Mouse (Mus musculus): ENCODE results near the gene Mien1. TPM values are rescaled to one million over a fixed set of nuclear protein-coding genes. Genes with fewer than 3 reads are reported as not detected.

Mien1 gene
- total RNA-seq, 2 experiments from 2014 or later, result 87.7 to 102 TPM

GRCm38 (mm10) chr11:98431743-98432502, 6.9 kb downstream of the Mien1 start:
- DNase-seq (ENCODE audit: low spot score in 2 of 2), result no peak

DNA sequence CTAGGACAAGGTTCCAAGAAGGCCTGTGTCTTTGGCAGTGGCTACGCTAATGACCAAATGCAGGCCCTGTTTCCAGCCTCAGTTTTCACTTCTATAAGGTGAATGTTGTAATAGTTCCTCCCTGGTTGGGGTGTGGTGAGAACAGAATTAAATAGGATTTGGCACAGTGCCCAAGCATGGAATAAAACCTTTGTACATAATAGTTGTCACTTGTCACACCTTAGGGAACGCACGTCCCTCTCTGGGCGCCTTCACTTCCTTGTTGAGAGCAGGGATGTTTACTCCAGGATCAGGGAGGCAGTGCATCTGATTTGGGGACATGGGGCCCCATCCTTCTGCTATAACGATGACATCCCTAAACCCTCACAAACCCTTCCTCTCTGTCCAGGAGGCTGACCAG, 10.4 kb downstream of the Mien1 start:
- no peak for DNase-seq (ENCODE audit: low spot score in 2 of 2)

DNA sequence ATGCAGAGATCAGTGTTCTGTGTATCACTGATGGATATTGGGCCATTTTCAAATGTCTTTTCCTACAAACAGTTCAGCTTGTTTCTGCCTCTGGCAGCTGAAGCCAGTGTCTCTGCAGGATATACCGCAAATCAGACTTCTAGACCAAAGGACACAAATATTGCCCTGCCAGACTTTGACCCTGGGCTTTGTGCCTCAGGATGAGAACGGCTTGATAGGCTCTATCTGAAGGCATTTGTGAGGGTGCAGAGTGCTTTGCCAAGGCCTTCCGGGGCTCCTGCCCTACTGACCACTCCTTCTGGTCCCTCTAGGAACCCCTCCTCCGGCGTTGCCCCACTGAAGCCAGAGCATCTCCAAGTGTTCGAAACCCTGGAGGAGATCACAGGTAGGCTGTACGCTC, 12.2 kb downstream of the Mien1 start:
- no peak for DNase-seq (ENCODE audit: low spot score in 2 of 2)

DNA sequence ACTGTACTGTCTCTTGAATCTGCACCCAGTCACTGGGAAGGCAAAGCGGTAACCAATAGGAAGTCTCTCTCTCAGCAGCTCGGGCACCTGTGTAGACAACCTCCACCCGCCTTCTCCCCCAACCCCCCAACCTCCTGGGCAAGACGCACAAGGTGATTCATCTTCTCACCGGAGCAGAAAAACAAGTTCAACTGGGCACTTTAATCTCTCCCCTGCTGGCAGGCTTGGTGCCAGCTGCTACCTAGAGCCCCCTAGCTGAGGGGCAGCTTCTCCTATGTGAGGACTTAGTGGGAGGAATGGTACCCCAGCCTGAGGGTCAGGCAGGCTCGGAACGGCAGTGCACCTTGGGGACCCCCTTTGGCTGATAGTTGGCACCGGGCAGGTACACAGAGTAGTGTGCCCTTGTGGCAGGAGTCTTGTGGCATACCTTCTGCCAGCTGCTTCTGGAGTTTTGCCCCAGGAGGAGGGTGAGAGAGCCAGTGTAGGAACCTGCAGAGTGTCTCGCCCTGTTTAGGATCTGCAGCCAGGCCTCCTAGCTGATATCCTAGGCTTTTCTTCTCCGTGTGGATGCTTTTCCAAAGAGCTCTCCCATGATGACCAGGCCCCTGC, 19.7 kb downstream of the Mien1 start:
- DNase-seq (ENCODE audit: low spot score in 2 of 2), result no peak

- no peak for DNase-seq (ENCODE audit: low spot score in 2 of 2)
Measured at GRCm38 (mm10) chr11:98418273-98418672, 20.5 kb downstream of the Mien1 start.

GRCm38 (mm10) chr11:98417074-98417473, 21.7 kb downstream of the Mien1 start:
- DNase-seq (ENCODE audit: low spot score in 2 of 2), result no peak

- DNase-seq (ENCODE audit: low spot score in 2 of 2), result no peak
Measured at GRCm38 (mm10) chr11:98414162-98414561, 24.6 kb downstream of the Mien1 start.

DNA sequence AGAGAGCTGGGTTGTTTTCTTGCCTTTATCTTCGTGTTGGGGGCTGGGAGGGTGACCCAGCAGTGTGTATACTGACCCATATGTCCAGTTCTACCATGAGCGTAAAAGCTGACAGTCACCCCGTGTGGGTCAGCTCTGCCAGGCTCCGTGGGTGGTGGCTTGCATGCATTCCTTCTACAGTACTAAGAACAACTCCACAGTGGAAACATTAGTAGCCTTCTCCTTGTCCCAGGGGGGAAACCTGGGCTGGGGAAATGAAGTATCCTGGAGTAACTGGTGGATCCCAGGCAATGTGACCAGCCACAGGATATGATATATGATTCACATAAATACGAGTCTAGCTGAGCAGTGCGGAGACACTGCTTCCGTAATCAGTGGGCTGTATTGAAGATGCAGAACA, 25.1 kb downstream of the Mien1 start:
- DNase-seq (ENCODE audit: low spot score in 2 of 2), result no peak

DNA sequence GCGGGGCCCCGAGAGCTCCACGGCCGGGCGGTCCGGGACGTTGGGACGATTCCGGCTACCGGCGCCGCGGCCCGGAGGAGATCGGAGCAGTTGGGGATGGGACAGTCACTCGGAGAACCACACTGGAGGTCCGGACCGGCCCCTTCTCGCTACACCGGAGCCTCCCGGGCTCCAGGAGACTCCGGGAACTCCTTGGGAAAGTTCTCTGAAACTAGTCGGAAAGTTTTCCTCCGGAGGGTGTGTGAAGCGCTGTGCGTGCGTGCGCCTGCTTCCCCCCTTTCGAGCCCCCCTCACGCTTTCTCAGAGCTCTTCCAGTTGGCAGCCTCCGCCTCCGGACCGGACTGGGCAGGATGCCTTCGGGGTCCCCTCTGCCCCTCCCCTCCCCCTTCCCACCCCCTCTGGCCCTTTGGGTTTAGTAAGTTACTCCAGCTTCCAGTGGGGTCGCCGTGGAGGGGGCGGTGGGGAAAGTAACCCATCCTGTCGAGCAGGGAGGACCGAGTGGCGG, 25.9 kb downstream of the Mien1 start:
- DNase-seq (ENCODE audit: low spot score in 2 of 2), result no peak

DNA sequence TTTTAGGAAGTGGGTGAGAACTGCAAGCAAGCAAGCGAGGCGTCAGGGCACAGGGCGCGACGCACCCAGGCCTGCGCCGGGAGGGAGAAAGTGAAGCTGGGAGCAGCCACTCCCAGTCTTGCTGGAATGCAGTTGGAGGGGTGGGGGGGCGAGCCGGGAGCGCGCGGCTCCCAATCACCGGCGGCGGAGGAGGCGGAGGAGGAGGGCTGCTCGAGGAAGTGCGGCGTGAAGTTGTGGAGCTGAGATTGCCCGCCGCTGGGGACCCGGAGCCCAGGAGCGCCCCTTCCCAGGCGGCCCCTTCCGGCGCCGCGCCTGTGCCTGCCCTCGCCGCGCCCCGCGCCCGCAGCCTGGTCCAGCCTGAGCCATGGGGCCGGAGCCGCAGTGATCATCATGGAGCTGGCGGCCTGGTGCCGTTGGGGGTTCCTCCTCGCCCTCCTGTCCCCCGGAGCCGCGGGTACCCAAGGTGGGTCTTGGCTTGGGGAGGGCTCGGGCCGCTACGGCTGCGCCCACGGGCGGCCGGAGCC, 26.5 kb downstream of the Mien1 start, which contains the start of gene Erbb2:
Gene Erbb2 (plus strand): TSS at position 198 of the 524 bp plus-strand sequence.
- DNase-seq (ENCODE audit: low spot score in 2 of 2), result no peak

- DNase-seq (ENCODE audit: low spot score in 2 of 2), result no peak
Measured at GRCm38 (mm10) chr11:98409341-98409822, 29.4 kb downstream of the Mien1 start.

GRCm38 (mm10) chr11:98408872-98409271, 29.9 kb downstream of the Mien1 start:
- no peak for DNase-seq (ENCODE audit: low spot score in 2 of 2)

GRCm38 (mm10) chr11:98406621-98407020, 32.2 kb downstream of the Mien1 start:
- no peak for DNase-seq (ENCODE audit: low spot score in 2 of 2)

GRCm38 (mm10) chr11:98400816-98401215, 38.0 kb downstream of the Mien1 start:
- no peak for DNase-seq (ENCODE audit: low spot score in 2 of 2)

GRCm38 (mm10) chr11:98400161-98400726, 38.5 kb downstream of the Mien1 start, which contains the start of gene Pgap3:
Gene Pgap3, minus strand, starts transcription at chr11:98400490.
- peak; percentile 90 to 92 for DNase-seq (ENCODE audit: low spot score in 2 of 2)

DNA sequence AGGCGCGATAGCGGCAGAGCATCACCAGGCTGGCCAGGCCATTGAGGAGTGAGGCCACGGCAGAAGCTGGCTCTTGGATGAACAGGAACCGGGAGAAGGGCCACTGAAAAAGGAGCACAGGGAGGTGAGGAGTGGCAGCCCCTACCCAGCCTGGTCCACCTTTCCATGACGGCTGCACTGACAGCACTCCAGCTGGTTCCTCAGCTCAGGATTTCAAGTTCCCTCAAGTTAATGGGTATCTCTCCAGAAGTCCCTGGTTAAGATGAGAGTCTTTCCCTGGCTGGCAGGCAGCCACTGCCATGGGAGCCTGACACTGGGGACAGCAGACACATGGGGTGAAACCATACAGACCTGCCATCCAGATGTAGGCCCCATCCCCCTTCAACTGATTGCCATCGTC, 40.8 kb downstream of the Mien1 start:
- DNase-seq (ENCODE audit: low spot score in 2 of 2), result no peak

DNA sequence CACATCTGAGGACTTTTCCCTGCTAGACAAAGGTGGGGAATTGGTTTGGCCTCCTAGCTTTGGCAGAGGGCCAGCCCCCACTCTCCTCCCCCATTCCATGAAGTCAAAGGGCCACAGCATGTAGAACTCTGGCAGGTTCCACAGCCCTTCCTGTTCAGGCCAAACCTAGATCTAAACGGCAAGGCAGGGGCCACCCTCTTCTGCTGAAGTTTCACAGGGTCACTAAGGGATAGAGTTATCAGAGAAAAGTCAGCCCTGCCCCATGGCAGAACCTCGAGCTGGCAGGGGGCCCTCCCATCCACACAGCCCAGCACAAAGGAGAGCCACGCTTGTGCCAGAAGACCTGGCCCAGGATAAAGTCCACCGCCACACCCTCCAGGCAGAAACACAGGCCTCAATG, 43.8 kb downstream of the Mien1 start:
- DNase-seq (ENCODE audit: low spot score in 2 of 2), result no peak

- DNase-seq (ENCODE audit: low spot score in 2 of 2), result no peak
Measured at GRCm38 (mm10) chr11:98394301-98394700, 44.5 kb downstream of the Mien1 start.

DNA sequence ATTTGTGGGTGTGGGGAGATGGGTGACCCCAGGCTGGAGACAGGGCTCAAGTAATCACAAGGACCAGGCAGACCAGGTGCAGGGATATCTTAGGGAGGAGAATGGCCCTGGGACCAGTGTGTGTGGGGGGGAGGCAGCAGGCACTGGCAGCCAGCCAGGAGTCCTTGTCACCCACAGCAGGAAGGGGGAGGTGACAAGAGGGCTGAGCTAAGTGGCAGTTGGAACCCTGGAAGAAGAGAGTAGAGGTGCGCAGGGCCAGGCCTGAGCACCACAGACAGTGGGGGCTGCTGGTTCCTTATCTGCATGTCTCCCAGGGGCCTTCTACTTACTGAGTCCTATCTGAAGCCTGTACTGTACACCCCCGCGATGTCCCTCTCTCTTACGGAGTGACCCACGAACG, 45.5 kb downstream of the Mien1 start:
- no peak for DNase-seq (ENCODE audit: low spot score in 2 of 2)

- DNase-seq (ENCODE audit: low spot score in 2 of 2), result no peak
Measured at GRCm38 (mm10) chr11:98392645-98393044, 46.1 kb downstream of the Mien1 start.

GRCm38 (mm10) chr11:98392034-98392433, 46.8 kb downstream of the Mien1 start:
- no peak for DNase-seq (ENCODE audit: low spot score in 2 of 2)

DNA sequence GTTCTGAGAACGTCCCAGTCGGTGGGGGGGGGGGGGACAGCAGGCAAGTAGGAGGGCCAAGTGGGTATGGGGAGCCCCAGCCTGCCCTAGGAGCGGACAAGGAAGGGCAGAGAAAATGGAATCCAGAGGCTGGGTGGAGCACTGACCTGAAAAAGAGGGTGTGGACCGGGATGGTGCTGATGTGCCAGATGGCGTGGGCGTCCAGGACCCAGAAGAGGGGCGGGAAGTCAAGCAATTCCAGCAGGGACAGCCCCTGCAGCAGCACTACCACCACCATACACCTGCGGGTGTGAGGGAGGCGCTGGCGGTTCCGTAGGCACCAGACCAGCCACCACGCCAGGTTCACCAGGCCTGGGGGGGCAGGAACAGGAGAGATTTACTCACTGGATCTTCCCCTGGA, 48.6 kb downstream of the Mien1 start:
- no peak for DNase-seq (ENCODE audit: low spot score in 2 of 2)

Data from layer of hippocampus, postnatal 14 days (tissue).